Mouse (Mus musculus) frontal cortex, postnatal 25 days (tissue): ENCODE results near the gene Sorcs2.
A peak's percentile ranks its signal among the peaks of the same experiment; 100 is the strongest.

Source experiments
- DNase-seq, 2 experiments: peaks; one replicate each; pipeline ENCODE4 v3.0.0; 2022; ENCODE audit warnings: low spot score in 2 of 2

Sorcs2 gene

DNA sequence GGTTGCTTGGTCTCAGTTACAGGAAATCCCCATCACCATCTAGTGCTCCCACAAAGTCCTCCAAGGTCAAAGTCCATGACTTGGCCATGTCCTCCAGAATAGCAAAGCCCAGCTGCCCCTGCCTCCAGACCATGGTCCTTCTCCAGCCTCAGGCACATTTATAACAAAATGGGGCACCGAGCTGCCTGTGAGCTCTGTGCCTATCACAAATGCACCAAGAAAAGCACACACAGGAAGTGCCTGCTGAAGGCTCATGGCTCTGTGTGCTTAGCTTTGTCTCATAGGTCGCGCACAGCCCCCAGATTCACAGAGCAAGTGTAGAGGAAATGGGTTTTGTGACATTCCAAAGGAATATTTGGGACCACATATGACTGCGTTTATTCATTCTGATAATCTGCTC is 39.8 kb downstream of the Sorcs2 start:
- DNase-seq: no peak

- DNase-seq: no peak
Measured at GRCm38 (mm10) chr5:36356659-36357058, 41.3 kb downstream of the Sorcs2 start.

DNA sequence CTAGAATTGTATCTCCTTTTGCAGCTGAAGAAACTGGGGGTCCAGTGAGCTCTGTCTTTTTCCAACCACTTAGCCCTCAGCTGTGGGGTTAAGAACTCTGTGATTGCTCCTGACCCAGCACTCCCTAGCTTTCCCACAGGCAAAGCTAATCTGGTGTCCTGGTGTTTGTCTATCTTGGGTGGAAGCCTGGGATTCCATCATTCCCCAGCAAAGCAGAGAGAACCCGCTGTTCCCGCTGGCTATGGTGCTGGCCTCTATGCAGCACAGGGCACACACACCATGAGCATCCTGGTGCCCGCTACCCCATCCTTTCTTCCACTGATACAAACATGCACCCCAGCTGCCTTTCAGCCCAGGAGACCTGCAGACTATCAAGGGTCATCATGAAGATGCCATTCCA is 42.3 kb downstream of the Sorcs2 start:
- DNase-seq: no peak

DNA sequence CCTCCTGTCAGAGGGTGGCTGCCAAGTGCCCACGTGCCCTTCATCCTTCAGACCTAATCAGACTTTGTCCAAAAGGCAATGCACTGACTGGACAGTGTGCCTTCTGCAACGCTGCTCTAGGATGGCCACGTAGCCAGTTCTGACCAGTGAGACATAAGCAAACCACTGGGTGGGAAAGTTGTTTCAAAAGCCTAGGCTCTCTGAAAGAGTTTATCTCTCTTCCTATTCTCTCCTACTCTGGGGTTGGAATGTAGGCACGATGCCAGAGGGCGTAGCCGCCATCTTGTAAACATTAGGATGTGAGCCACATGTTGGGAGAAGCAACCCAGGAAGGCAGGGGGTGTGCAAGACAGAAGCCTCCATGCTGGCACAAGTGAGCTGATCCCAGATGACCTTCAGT is 44.3 kb downstream of the Sorcs2 start:
- DNase-seq: no peak

GRCm38 (mm10) chr5:36353194-36353593 is 44.7 kb downstream of the Sorcs2 start:
- DNase-seq: no peak

DNA sequence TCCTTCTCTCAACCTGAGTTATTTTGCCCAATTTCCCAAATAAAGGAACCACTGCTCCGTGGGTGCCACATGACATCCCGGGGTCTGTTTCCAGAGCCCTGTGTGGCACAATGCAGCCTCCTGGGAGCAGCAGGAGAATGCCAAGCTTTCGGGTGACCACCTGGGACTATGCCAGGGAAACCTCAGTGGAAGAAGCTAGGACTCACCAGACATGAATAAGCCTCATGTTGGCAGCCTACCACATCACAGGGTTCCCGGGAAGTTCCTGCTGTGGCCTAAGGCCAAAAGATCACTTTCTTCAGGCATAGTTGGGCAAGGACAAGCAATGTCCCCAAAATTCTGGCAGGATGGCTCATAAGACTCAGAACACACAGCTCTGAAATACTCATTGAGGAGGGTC is 51.2 kb downstream of the Sorcs2 start:
- no peak for DNase-seq

DNA sequence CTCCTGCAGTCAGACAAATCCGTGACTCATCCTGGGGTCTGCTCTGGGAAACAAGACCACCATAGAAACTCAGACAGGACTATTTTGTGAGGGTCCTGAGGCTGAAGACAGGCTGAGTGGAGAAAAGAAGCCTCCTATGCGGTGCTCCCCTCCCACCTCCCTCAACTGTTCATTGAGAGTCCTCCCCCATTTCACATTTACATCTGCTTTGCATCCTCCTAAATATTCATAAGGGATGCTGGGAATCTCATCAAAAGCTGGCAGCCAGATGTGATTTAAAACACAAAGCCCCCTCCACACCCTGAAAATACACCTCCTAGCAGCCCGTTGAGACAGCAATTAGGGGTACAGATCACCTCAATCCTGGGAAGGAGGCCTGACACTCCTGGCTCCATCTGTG is 58.7 kb downstream of the Sorcs2 start:
- DNase-seq: no peak

DNA sequence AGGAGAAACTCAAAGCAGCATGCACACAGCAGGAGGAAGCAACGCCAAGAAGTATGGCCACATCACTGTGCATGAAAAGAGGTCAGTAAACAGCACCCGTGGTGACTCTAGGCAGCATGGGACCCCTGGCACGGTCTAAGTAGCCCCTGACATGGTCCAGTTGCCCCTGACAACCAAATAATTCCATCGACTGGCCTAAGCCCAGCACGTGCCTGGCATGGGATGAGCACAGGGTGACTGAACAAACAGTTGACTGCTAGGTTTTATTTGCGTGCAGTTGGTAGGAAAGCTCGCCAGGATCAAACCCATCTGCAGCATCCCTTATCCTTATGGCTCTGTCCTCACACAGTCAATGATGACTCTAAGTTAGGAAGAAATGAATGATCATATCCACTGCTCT is 61.7 kb downstream of the Sorcs2 start:
- no peak for DNase-seq

GRCm38 (mm10) chr5:36335661-36336060 is 62.3 kb downstream of the Sorcs2 start:
- no peak for DNase-seq

DNA sequence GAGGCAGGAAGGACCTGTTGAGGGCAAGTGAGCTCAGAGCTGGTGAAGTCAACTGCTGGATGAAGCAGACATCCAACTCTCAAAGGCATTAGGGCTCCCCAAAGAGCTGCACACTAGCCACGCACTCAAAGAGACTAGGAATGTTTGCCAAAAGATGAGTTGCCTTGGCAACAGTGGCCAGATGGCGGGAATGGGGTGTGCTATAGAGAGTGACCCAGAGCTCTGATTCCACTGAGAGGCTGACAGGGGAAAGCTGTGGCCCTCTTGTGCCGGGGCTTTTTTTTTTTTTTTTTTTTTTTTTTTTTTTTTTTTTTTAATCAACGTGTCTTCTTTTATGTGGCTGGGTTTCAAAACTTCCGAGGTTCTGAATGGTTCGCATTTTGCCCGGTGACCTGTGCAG is 63.7 kb downstream of the Sorcs2 start:
- no peak for DNase-seq

GRCm38 (mm10) chr5:36330472-36331155 is 67.3 kb downstream of the Sorcs2 start:
- no peak for DNase-seq

GRCm38 (mm10) chr5:36326057-36327010 is 71.6 kb downstream of the Sorcs2 start:
- DNase-seq: no peak

GRCm38 (mm10) chr5:36324140-36324572 is 73.8 kb downstream of the Sorcs2 start:
- peak; percentile 42 for DNase-seq

DNA sequence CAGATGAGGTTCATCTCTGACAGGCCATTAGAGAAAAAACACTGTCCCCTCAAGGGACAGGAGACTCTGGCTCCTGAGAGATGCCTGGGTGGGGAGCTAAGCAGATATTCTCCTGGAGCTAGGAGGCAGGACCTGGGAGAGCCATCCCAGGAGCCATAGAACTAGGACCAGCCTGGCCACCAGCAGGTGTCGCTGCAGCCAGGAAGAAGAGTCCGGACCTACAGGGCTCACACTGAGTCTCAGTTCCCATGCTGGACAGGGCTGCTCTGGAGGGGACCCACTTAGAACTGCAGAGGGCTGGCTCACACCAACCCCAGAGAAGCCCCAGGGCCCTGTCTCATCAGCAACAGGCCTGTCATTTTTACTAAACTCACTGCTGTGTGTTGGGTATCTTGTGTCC is 74.4 kb downstream of the Sorcs2 start:
- peak; percentile 63 to 66 for DNase-seq

DNA sequence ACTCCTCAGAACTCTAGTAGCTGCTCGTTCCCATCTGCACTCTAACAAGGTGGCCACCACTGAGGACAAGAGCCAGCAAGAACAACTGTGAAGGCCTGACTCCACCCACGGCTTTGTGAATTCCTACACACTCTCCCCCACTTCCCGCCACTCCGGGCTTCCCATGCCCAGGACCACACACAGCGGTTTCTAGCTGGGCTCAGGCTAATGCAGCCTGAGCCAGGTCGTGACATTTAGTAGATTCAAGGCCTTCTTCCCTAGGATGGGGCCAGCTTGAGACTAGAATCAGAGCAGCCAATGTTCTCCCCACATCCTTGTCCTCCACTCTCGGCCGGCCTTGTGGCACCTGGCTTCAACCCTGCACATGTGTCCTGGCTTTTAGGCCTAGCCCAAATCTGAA is 76.4 kb downstream of the Sorcs2 start:
- DNase-seq: no peak

DNA sequence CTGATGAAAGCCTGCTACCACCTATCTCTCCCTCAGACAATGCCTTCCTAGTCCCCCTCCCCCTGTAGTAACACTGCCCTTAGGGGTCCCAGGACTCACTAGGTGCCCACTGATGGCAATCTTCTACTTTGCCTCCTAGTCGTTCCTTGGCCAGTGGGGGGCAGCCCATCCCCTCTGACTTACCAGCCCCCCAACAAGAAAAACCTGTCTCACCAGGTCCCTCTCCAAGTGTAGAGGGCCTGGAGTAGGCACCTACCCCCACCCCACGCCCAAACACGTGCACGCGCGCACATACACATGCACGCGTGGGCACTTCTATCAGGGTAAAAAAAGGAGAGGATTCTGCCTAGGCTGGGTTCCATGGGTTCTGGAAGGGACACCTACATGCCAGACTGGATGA is 77.3 kb downstream of the Sorcs2 start:
- no peak for DNase-seq

DNA sequence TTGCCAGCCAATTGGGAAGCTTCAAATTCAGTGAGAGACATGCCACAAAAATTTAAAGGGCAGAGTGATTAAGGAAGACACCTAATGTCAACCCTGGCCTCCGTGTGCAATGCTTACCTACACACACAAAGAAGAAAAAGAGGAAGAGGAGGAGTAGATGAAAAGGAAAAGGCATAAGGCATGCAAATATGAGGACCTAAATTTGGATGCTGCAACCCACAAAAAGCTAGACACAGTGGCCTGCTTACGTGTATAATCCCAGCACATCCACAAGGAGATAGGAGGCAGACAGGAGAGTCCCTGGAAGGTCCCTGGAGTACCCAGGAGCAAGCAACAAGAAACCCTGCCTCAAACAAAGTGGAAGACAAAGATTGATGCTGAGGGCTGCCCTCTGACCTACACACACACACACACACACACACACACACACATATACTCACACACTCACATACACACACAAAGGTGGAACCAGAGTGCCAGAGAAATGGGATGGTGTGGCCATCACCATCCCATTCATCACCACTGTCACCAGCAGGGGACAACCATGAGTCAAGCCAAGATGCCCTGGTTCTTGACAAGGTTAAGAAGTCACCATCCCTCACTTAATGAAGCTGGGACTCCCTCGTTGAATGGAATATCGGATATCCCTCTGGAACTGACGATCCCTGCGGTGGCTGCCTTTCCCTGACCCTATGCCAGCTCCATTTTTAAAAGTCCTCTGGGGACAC is 80.1 kb downstream of the Sorcs2 start:
- no peak for DNase-seq

- no peak for DNase-seq
Measured at GRCm38 (mm10) chr5:36315106-36315505, 82.8 kb downstream of the Sorcs2 start.

- DNase-seq: peak in 1 of 2 experiments; percentile 9
Measured at GRCm38 (mm10) chr5:36313353-36314079, 84.4 kb downstream of the Sorcs2 start.

DNA sequence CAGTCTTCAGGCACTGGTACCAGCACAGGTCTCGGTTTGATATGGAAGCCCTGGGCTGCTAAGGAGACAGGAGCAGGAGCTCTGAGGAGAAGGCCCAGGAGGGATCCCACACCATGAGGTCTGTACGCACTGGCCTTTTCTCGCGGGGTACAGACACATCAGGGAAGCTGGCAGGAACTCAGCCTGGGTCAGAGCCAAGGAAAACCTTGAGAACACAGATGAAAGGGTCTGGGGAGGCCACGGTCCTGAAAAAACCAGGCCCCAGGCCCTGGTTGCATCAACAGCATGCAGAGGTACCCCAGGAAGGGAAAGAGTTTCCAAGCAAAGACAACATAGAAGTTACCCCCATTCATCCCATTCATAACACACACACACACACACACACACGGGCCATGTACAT is 85.0 kb downstream of the Sorcs2 start:
- no peak for DNase-seq

GRCm38 (mm10) chr5:36304299-36304980 is 93.5 kb downstream of the Sorcs2 start:
- no peak for DNase-seq
